Mouse (Mus musculus): ENCODE measurements around the gene Bzw1.

Bzw1 gene

GRCm38 (mm10) chr1:58396179-58396578, 3.5 kb downstream of the Bzw1 start:
- peak; percentile 58 for DNase-seq (ENCODE audit: low read depth, low spot score)

DNA sequence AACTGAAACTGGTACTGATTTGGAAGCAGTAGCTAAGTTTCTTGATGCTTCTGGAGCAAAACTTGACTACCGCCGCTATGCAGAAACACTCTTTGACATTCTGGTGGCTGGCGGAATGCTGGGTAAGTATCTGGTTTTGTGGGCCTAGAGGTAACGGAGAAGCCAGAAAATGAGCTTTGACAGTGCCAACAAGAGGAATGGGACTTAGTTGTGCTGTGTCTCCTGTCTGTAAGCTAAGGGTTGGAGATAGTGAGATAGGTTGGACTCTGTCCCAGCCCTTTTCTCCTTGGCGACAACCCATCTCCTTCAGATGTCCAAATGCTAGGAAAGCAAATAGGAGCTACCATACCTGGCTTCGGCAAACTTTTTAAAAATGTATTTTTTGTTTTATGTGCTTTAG, 5.0 kb downstream of the Bzw1 start:
- no peak for DNase-seq (ENCODE audit: low read depth, low spot score)

- DNase-seq (ENCODE audit: low read depth, low spot score): no peak
Measured at GRCm38 (mm10) chr1:58401396-58401795, 8.7 kb downstream of the Bzw1 start.

DNA sequence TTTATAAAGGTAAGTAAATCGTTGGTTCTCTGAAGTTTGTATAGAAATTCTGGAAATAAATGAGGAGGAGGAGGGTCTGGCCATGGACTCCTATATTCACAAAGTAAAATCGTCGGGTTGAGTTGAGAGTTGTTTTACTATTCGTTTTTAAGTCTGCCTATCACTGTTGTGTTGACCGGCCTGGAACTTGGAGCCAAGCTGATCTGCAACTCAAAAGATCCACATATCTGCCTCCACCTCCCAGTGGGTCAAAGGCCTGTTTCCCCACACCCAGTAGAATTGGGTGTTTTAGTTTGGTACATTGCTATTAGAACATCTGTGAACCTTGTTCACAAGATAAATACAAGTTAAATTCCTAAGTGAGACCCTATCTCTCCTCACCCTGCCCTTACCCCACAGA, 11.0 kb downstream of the Bzw1 start:
- no peak for DNase-seq (ENCODE audit: low read depth, low spot score)

- no peak for DNase-seq (ENCODE audit: low read depth, low spot score)
Measured at GRCm38 (mm10) chr1:58407321-58407720, 14.6 kb downstream of the Bzw1 start.

DNA sequence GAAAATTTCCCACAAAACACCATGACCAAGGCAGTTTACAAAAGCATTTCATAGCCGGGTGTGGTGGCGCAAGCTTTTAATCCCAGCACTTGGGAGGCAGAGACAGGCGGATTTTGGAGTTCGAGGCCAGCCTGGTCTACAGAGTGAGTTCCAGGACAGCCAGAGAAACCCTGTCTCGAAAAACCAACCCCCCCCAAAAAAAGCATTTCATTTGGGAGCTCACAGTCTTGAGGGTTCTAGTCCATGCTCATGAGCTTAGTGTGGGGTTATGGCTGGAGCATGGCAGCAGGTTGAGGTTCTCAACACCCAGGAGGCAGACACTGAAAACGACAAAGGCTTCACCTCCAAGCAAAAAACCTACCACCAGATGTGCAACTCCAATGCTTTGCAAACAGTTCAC, 15.4 kb downstream of the Bzw1 start:
- no peak for DNase-seq (ENCODE audit: low read depth, low spot score)

DNA sequence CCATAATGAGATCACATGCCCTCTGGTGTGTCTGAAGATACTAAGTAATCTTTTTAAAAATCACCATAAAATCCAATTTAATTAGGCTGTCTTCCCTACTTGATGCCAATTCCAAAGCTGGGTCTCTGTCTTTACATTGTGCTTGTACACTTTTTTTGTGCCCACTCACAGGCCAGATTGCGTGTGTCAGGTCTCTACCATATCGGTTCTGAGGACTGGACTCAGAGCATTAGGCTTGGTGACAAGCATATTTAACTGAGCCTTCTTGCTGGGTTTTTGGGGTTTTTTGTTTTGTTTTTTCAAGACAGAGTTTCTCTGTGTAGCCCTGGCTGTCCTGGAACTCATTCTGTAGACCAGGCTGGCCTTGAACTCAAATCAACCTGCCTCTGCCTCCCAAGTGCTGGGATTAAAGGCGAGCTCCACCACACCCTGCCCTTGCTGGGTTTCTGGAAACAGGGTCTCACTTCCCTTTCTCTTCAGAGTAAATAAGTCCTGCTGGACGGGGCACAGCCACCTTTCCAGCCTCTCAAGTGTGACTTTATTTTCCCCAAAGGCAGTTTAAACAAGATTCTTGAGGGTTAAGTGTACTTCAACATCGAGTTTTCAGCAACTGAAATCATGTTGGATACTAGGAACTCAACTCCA, 17.0 kb downstream of the Bzw1 start:
- DNase-seq (ENCODE audit: low read depth, low spot score): no peak

DNA sequence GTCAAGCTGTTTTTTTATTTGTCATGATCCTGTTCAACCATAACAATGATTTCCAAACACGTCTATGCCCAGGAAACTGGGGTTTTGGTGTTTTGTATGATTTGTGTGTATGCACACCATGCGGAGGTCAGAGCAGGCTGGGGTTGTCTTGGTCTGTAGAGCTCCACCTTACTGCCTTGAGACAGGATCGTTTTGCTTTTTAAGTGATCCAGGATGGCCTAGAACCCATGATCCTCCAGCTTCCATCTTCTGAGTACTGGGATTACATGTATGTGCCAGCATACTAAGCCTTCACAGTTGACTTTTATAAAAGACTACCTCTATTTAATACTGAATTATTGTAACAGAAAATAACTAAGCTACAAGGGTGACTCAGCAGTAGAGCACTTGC, 17.5 kb downstream of the Bzw1 start:
- DNase-seq (ENCODE audit: low read depth, low spot score): no peak

- DNase-seq (ENCODE audit: low read depth, low spot score): no peak
Measured at GRCm38 (mm10) chr1:58410776-58411175, 18.1 kb downstream of the Bzw1 start.

DNA sequence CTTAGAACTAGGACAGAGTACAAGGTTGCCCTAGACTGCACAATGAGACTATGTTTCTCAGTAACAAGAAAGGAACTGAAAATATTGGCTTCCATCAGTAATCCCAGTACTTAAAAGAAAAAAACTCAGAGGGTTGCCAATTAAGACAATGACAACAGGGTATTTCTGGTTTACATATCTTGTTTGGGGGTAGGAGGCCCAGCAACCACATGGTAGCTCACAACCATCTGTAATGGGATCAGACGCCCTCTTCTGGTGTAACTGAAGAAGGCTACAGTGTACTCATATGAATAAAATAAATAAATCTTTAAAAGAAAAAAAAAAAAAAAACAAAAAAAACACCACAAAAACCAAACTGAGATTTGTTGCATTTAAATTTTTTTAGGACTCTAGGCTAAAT, 22.7 kb downstream of the Bzw1 start:
- DNase-seq (ENCODE audit: low read depth, low spot score): peak; percentile 54

DNA sequence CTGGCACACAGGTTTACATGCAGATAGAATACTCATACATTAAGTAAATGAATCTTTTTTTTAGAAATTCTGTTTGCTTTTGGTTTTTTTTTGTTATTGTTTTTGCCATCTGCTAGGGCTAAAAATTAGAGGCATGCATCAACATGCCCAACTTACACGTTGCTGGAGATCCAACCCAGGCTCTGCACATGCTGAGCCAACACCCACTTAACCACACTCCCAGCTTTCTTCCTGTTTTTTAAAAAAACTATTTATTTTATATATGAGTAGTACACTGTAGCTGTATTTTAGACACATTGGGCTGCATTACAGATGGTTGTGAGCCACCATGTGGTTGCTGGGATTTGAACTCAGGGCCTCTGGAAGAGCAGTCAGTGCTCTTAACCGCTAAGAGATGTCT, 23.4 kb downstream of the Bzw1 start:
- DNase-seq (ENCODE audit: low read depth, low spot score): no peak

DNA sequence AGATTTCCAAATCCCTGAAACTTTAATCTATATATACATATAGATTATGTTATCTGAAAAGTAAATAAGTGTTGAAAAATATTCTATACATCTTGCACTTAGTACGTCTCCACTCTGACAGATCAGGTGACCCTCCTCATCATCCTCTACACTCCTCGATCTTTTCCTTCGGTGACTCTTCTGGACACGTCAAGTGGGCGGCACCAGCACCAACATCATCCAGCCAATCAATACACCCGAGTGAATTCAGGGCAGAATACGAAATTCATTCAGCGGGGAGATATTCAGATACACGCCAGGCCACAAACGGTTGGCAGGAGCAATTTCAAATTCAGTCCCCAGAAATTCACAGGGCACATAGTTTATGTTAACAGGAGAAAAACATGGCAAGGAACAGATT, 27.3 kb downstream of the Bzw1 start:
- DNase-seq (ENCODE audit: low read depth, low spot score): no peak

DNA sequence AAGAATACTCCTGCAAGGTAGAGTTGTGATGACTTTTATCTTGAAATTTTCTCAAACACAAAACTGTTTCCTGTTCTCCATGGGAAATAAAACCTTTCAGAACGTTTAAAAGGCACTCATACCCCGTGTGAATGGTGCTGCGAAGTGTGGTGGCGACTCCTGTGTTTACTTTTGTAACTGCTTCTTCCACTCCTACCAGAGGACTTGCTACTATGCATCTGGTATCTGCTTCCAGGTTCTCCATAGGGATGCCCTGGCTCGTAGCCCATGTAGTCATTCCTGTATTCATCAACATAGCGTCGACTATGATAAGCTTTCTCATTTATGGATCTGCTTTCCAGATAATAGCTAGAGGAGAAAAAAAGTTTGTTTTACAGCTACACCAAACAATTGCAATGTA, 28.3 kb downstream of the Bzw1 start:
- peak; percentile 55 for DNase-seq (ENCODE audit: low read depth, low spot score)

DNA sequence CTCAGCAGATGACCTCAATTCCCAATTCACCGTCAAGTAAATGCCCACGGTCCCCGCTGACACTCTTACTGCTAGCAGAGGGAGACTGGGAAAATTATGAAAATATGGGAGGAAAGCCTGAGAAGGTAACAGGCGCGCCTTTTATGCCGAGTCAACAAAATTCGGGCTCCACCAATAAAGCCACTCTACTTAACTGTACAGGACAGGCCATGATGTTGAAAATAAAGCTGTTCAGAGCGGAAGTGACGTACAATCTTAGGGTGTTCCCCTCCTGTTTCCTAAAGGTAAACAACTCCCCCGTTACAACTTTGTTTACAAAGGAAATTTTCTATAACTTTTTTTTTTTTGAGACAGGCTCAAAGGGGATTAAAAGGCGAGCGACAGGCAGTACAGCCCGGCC, 30.2 kb downstream of the Bzw1 start:
- peak; percentile 86 for DNase-seq (ENCODE audit: low read depth, low spot score)

DNA sequence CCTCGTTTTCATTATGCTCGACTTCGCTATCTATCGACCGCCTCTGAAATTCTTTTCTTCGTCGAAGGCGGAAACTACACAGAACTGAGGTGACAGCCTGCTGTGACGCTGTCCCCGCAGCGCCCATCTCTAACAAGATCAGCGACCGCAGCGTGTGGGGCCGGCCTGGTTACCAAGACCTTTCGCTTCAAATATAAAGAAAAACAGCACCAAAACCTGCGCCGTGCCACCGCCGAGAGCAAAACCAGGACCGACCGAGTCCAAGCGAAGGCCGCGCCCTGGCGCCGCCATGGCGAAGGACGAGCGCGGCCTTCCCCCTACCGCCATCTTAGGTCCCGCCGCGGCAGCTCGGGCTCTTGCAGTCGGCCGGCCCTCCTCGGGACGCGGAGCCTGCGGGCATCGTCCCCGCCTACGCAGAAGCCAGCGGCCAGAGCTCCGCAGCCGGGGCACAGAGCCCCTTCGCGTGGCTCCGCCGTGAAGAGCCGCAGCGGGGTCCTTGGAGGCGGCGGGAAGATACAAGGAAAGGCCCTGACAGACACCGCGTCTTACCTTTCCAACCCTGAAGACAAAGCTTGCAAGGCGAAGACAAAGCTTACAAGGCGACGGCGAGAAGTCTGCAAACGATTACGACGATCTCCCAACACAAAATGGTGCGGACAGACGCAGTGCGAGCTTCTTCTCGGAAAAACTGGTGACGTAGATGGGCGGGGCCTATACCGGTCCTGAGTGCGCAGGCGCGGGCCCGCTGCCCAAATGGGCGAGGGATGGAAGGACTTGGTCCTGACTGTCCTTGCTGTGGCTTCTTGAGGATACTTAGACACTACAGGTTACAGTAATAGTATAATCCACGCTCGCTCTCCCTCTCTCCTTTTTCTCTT, 30.9 kb downstream of the Bzw1 start, which contains the start of gene Clk1:
Clk1 (minus strand) TSS at position 696 of the 878 bp plus-strand sequence.
- DNase-seq (ENCODE audit: low read depth, low spot score): peak; percentile 96

DNA sequence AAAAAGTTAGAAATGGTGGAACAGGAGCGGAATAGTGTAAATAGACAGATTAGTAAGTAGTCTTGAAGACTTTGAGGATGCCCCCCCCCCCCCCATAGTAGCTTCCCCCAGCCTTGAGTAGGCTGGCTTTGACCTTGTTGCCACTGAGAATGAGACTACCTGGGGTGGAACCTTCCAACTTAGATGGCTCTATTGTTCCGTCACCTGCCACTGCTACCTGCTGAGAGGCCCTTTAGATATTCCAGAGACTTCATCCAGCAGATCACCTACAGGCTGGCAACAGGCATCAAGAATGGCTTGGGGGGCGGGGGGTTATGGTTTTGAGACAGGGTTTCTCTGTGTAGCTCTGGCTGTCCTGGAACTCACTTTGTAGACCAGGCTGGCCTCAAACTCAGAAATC, 31.9 kb downstream of the Bzw1 start:
- no peak for DNase-seq (ENCODE audit: low read depth, low spot score)

DNA sequence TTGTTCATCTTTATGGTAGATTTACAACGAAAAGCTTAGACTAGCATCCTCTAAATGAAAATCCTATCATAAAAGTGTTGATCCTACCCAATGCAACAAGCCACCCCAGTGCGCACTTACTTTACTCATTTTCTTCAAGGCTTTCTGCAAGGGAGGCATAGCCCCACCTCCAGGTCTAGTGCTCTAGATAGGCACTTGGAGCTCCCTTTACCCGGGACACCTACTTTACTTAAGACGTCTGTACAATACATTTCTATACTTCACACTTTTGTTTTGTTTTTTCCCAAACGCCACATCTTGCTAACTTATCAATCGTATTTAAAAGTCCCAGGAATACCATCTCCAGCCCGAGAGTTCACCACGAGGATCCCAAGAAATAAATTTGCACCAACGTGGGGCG, 52.0 kb downstream of the Bzw1 start:
- DNase-seq (ENCODE audit: low read depth, low spot score): peak; percentile 41

DNA sequence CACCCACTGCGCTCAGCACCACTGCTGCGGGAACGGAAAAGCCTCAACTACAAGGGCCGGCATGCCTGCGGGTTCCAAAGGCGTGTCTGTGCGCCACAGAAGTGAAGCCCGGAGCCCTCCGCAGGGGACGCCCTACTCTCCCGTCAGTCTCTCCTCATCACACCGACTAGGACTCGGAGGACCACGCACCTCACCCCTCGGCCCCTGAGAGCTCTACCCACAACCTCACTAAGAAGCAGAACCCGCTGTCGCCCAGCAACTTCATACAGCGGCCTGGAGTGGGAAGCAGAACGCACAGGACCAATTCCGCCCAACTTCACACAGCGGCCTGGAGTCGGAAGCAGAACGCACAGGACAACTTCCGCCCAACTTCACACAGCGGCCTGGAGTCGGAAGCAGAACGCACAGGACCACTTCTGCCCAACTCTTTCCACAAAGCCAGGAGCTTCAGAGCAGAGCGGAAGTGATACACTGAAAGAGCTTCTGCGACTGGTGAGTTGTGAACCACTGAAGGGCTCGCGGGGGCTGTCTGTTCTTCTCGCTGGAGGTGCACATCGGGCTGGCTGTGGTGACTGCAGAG, 52.5 kb downstream of the Bzw1 start, which contains the start of the genes Nif3l1 and Ppil3:
Nif3l1 (plus strand) TSS at position 9 of the 580 bp plus-strand sequence.
Ppil3 (minus strand) TSS at position 344 of the 580 bp plus-strand sequence.
- peak; percentile 96 for DNase-seq (ENCODE audit: low read depth, low spot score)

DNA sequence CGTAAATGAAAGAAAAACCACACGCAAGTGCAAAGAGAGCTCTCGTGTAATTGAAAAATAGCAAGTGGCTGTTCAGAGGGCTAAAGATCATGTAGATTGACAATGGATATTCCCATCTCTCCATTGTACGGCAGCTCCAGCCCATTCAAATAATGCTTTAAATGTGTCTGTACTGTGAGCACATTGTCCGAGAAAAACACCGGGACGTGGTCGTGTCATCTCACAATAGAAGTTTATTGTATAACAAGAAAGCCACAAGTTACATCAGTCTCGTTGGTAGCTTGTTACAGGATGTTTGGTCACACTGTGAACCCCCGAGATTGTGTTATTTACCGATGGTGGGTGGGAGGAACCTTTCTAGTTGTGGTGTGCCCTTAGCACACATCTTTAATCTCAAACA, 53.2 kb downstream of the Bzw1 start:
- DNase-seq (ENCODE audit: low read depth, low spot score): no peak

- no peak for DNase-seq (ENCODE audit: low read depth, low spot score)
Measured at GRCm38 (mm10) chr1:58447766-58448165, 55.1 kb downstream of the Bzw1 start.

GRCm38 (mm10) chr1:58448396-58448795, 55.7 kb downstream of the Bzw1 start:
- peak; percentile 19 for DNase-seq (ENCODE audit: low read depth, low spot score)

GRCm38 (mm10) chr1:58454316-58454715, 61.6 kb downstream of the Bzw1 start:
- DNase-seq (ENCODE audit: low read depth, low spot score): no peak

All from 3T3-L1 (cell line).